Mouse (Mus musculus): Measurements from ENCODE around the gene Cep57l1.

- TF ChIP-seq EP300 (IDR thresholded peaks at IDR 0.05; ENCODE audit: low read depth) (no peak), CTCF (IDR thresholded peaks at IDR 0.05; ENCODE audit: low read depth) (no peak)
Measured at GRCm38 (mm10) chr10:41821171-41821570, 11.5 kb upstream of the Cep57l1 start.

Measured in liver, embryonic 14.5 days (tissue).